Mouse (Mus musculus): ENCODE data around the gene Galnt15. TPM values are rescaled to one million over a fixed set of nuclear protein-coding genes. Genes with fewer than 3 reads are reported as not detected.
A peak's percentile ranks its signal among the peaks of the same experiment; 100 is the strongest.

Gene Galnt15
- polyA plus RNA-seq, 1 experiment from 2014 or later: 0.36 TPM

GRCm38 (mm10) chr14:32011547-32012304 lies 17.1 kb upstream of the Galnt15 start:
- no peaks in the 10 kb centered on the region for H3K4me1 ChIP-seq (ENCODE audit: control insufficient read depth, insufficient read depth, low read length)

GRCm38 (mm10) chr14:32015131-32015770 lies 13.5 kb upstream of the Galnt15 start:
- H3K4me3 ChIP-seq (ENCODE audit: low read depth, low read length): no peak overlapping the region
- H3K27ac ChIP-seq (replicated peaks; ENCODE audit: low read depth, low read length): no peak overlapping the region
- H3K9ac ChIP-seq (ENCODE audit: low read depth, low read length): no peak overlapping the region
- H3K27me3 ChIP-seq (replicated peaks; ENCODE audit: control insufficient read depth, insufficient read depth, low read length): no peaks in the 10 kb centered on the region
- H3K4me2 ChIP-seq (ENCODE audit: low read depth, low read length): no peak overlapping the region
- WGBS: 84% methylated on average over 7 of the region's 7 CpGs
- no peaks in the 10 kb centered on the region for H3K4me1 ChIP-seq (ENCODE audit: control insufficient read depth, insufficient read depth, low read length)
- no peaks in the 10 kb centered on the region for H3K9me3 ChIP-seq (ENCODE audit: control insufficient read depth, low read length)
- no peaks in the 10 kb centered on the region for H3K36me3 ChIP-seq (ENCODE audit: control insufficient read depth, insufficient read depth, low read length)
- ATAC-seq (ENCODE audit: low read depth) (no peak), DNase-seq (ENCODE audit: low spot score) (peak; percentile 59)

More at GRCm38 (mm10) chr14:32011547-32012304, 17.1 kb upstream of the Galnt15 start:
- WGBS: 73% methylated on average over 6 of the region's 6 CpGs
- no peak overlapping the region for H3K4me3 ChIP-seq (ENCODE audit: low read depth, low read length)
- no peak overlapping the region for H3K4me2 ChIP-seq (ENCODE audit: low read depth, low read length)
- no peak overlapping the region for H3K27ac ChIP-seq (replicated peaks; ENCODE audit: low read depth, low read length)
- no peaks in the 10 kb centered on the region for H3K27me3 ChIP-seq (replicated peaks; ENCODE audit: control insufficient read depth, insufficient read depth, low read length)
- no peaks in the 10 kb centered on the region for H3K9me3 ChIP-seq (ENCODE audit: control insufficient read depth, low read length)
- ATAC-seq (ENCODE audit: low read depth): no peak
- no peak overlapping the region for H3K9ac ChIP-seq (ENCODE audit: low read depth, low read length)
- DNase-seq (ENCODE audit: low spot score): no peak
- H3K36me3 ChIP-seq (ENCODE audit: control insufficient read depth, insufficient read depth, low read length): no peaks in the 10 kb centered on the region

- ATAC-seq (ENCODE audit: low read depth) (no peak), DNase-seq (ENCODE audit: low spot score) (no peak)
- Histone ChIP-seq H3K27me3 (replicated peaks; ENCODE audit: control insufficient read depth, insufficient read depth, low read length) (no peaks in the 10 kb centered on the region), H3K36me3 (ENCODE audit: control insufficient read depth, insufficient read depth, low read length) (no peaks in the 10 kb centered on the region), H3K4me1 (ENCODE audit: control insufficient read depth, insufficient read depth, low read length) (no peaks in the 10 kb centered on the region), H3K4me2 (ENCODE audit: low read depth, low read length) (no peak overlapping the region), H3K27ac (replicated peaks; ENCODE audit: low read depth, low read length) (no peak overlapping the region; the same call in 1 of the 2 replicates), H3K4me3 (ENCODE audit: low read depth, low read length) (no peak overlapping the region), H3K9ac (ENCODE audit: low read depth, low read length) (no peak overlapping the region), H3K9me3 (ENCODE audit: control insufficient read depth, low read length) (no peaks in the 10 kb centered on the region)
- WGBS: 88% methylated on average over 3 of the region's 3 CpGs
These were observed 12.3 kb upstream of the Galnt15 start for GRCm38 (mm10) chr14:32016466-32016865.

GRCm38 (mm10) chr14:32016921-32017320 lies 11.9 kb upstream of the Galnt15 start:
- WGBS: 7% methylated on average over 7 of the region's 7 CpGs
- no peaks in the 10 kb centered on the region for H3K4me1 ChIP-seq (ENCODE audit: control insufficient read depth, insufficient read depth, low read length)
- DNase-seq (ENCODE audit: low spot score): peak; percentile 86
- no peaks in the 10 kb centered on the region for H3K27me3 ChIP-seq (replicated peaks; ENCODE audit: control insufficient read depth, insufficient read depth, low read length)
- H3K9me3 ChIP-seq (ENCODE audit: control insufficient read depth, low read length): no peaks in the 10 kb centered on the region
- H3K4me3 ChIP-seq (ENCODE audit: low read depth, low read length): no peak overlapping the region
- no peaks in the 10 kb centered on the region for H3K36me3 ChIP-seq (ENCODE audit: control insufficient read depth, insufficient read depth, low read length)
- H3K27ac ChIP-seq (replicated peaks; ENCODE audit: low read depth, low read length): no peak overlapping the region
- ATAC-seq (ENCODE audit: low read depth): peak; percentile 86
- H3K4me2 ChIP-seq (ENCODE audit: low read depth, low read length): no peak overlapping the region
- no peak overlapping the region for H3K9ac ChIP-seq (ENCODE audit: low read depth, low read length)

GRCm38 (mm10) chr14:32017448-32017847 lies 11.3 kb upstream of the Galnt15 start:
- H3K9ac ChIP-seq (ENCODE audit: low read depth, low read length): no peak overlapping the region
- no peaks in the 10 kb centered on the region for H3K4me1 ChIP-seq (ENCODE audit: control insufficient read depth, insufficient read depth, low read length)
- ATAC-seq (ENCODE audit: low read depth): 0 out of 2 replicates have a peak, but pooled peaks have one; percentile 13
- no peaks in the 10 kb centered on the region for H3K9me3 ChIP-seq (ENCODE audit: control insufficient read depth, low read length)
- no peak overlapping the region for H3K4me3 ChIP-seq (ENCODE audit: low read depth, low read length)
- no peak for DNase-seq (ENCODE audit: low spot score)
- H3K27me3 ChIP-seq (replicated peaks; ENCODE audit: control insufficient read depth, insufficient read depth, low read length): no peaks in the 10 kb centered on the region
- H3K4me2 ChIP-seq (ENCODE audit: low read depth, low read length): no peak overlapping the region
- 89% methylated on average over 2 of the region's 2 CpGs for WGBS
- no peaks in the 10 kb centered on the region for H3K36me3 ChIP-seq (ENCODE audit: control insufficient read depth, insufficient read depth, low read length)
- no peak overlapping the region for H3K27ac ChIP-seq (replicated peaks; ENCODE audit: low read depth, low read length)

GRCm38 (mm10) chr14:32019091-32019490 lies 9.7 kb upstream of the Galnt15 start:
- no peaks in the 10 kb centered on the region for H3K9me3 ChIP-seq (ENCODE audit: control insufficient read depth, low read length)
- no peak overlapping the region for H3K27ac ChIP-seq (replicated peaks; ENCODE audit: low read depth, low read length)
- H3K9ac ChIP-seq (ENCODE audit: low read depth, low read length): no peak overlapping the region
- WGBS: 69% methylated on average over 7 of the region's 8 CpGs
- no peaks in the 10 kb centered on the region for H3K4me1 ChIP-seq (ENCODE audit: control insufficient read depth, insufficient read depth, low read length)
- no peak overlapping the region for H3K4me2 ChIP-seq (ENCODE audit: low read depth, low read length)
- no peak overlapping the region for H3K4me3 ChIP-seq (ENCODE audit: low read depth, low read length)
- no peaks in the 10 kb centered on the region for H3K36me3 ChIP-seq (ENCODE audit: control insufficient read depth, insufficient read depth, low read length)
- no peaks in the 10 kb centered on the region for H3K27me3 ChIP-seq (replicated peaks; ENCODE audit: control insufficient read depth, insufficient read depth, low read length)
- DNase-seq (ENCODE audit: low spot score) (no peak), ATAC-seq (ENCODE audit: low read depth) (no peak)

GRCm38 (mm10) chr14:32021967-32022366 lies 6.8 kb upstream of the Galnt15 start:
- no peak overlapping the region for H3K27ac ChIP-seq (replicated peaks; ENCODE audit: low read depth, low read length)
- H3K36me3 ChIP-seq (ENCODE audit: control insufficient read depth, insufficient read depth, low read length): no peaks in the 10 kb centered on the region
- WGBS: 61% methylated on average over 9 of the region's 9 CpGs
- ATAC-seq (ENCODE audit: low read depth) (no peak), DNase-seq (ENCODE audit: low spot score) (no peak)
- H3K4me2 ChIP-seq (ENCODE audit: low read depth, low read length): no peak overlapping the region
- no peak overlapping the region for H3K9ac ChIP-seq (ENCODE audit: low read depth, low read length)
- H3K4me3 ChIP-seq (ENCODE audit: low read depth, low read length): no peak overlapping the region
- H3K4me1 ChIP-seq (ENCODE audit: control insufficient read depth, insufficient read depth, low read length): no peaks in the 10 kb centered on the region
- no peaks in the 10 kb centered on the region for H3K9me3 ChIP-seq (ENCODE audit: control insufficient read depth, low read length)
- H3K27me3 ChIP-seq (replicated peaks; ENCODE audit: control insufficient read depth, insufficient read depth, low read length): no peaks in the 10 kb centered on the region

GRCm38 (mm10) chr14:32022450-32022849 lies 6.3 kb upstream of the Galnt15 start:
- no peak overlapping the region for H3K4me2 ChIP-seq (ENCODE audit: low read depth, low read length)
- no peak for DNase-seq (ENCODE audit: low spot score)
- H3K27ac ChIP-seq (replicated peaks; ENCODE audit: low read depth, low read length): no peak overlapping the region
- no peaks in the 10 kb centered on the region for H3K9me3 ChIP-seq (ENCODE audit: control insufficient read depth, low read length)
- no peak overlapping the region for H3K4me3 ChIP-seq (ENCODE audit: low read depth, low read length)
- ATAC-seq (ENCODE audit: low read depth): no peak
- no peak overlapping the region for H3K9ac ChIP-seq (ENCODE audit: low read depth, low read length)
- H3K36me3 ChIP-seq (ENCODE audit: control insufficient read depth, insufficient read depth, low read length): no peaks in the 10 kb centered on the region
- H3K27me3 ChIP-seq (replicated peaks; ENCODE audit: control insufficient read depth, insufficient read depth, low read length): no peaks in the 10 kb centered on the region
- no peaks in the 10 kb centered on the region for H3K4me1 ChIP-seq (ENCODE audit: control insufficient read depth, insufficient read depth, low read length)

GRCm38 (mm10) chr14:32023891-32024290 lies 4.9 kb upstream of the Galnt15 start:
- H3K4me1 ChIP-seq (ENCODE audit: control insufficient read depth, insufficient read depth, low read length): peaks cover 5% of the 10 kb centered on the region; the same call in 1 of the 2 replicates

More at GRCm38 (mm10) chr14:32023891-32024290, 4.9 kb upstream of the Galnt15 start:
- no peak overlapping the region for H3K4me3 ChIP-seq (ENCODE audit: low read depth, low read length)
- no peaks in the 10 kb centered on the region for H3K27me3 ChIP-seq (replicated peaks; ENCODE audit: control insufficient read depth, insufficient read depth, low read length)
- WGBS: 82% methylated on average over 4 of the region's 4 CpGs
- no peak overlapping the region for H3K4me2 ChIP-seq (ENCODE audit: low read depth, low read length)
- ATAC-seq (ENCODE audit: low read depth) (no peak), DNase-seq (ENCODE audit: low spot score) (no peak)
- H3K9ac ChIP-seq (ENCODE audit: low read depth, low read length): no peak overlapping the region
- H3K36me3 ChIP-seq (ENCODE audit: control insufficient read depth, insufficient read depth, low read length): no peaks in the 10 kb centered on the region
- H3K27ac ChIP-seq (replicated peaks; ENCODE audit: low read depth, low read length): no peak overlapping the region
- no peaks in the 10 kb centered on the region for H3K9me3 ChIP-seq (ENCODE audit: control insufficient read depth, low read length)
